Mouse (Mus musculus) hindbrain, embryonic 14.5 days (tissue): ENCODE results near the gene Adamts13. TPM values are rescaled to one million over a fixed set of nuclear protein-coding genes. Genes with fewer than 3 reads are reported as not detected.

Experiments used
- ATAC-seq: fragments of 200-750 bp; cut with Nextera tagmentation; 2 replicates; pipeline ENCODE4 v1.8.0; 2017; ENCODE audit warnings: moderate number of reproducible peaks, mild to moderate bottlenecking, moderate TSS enrichment, moderate library complexity; ENCODE audit not compliant: low FRiP score
- DNase-seq: peaks from one replicate; pipeline ENCODE4 v3.0.0-alpha.2; 2015; ENCODE audit warnings: low spot score
- H3K27ac ChIP-seq: fragments of 300-500 bp; sonication (generic); 2 replicates; pipeline ENCODE4 v1.5.1; 2014; ENCODE audit warnings: mild to moderate bottlenecking, moderate library complexity
- H3K27me3 ChIP-seq: fragments of 300-500 bp; sonication (generic); 2 replicates; pipeline ENCODE4 v1.6.1; 2014; ENCODE audit warnings: mild to moderate bottlenecking, low read length, mixed read lengths; ENCODE audit not compliant: control insufficient read depth, insufficient read depth
- H3K36me3 ChIP-seq: fragments of 300-500 bp; sonication (generic); replicated peaks from 2 replicates; pipeline ENCODE4 v1.6.1; 2014; ENCODE audit not compliant: control insufficient read depth, insufficient read depth
- H3K4me1 ChIP-seq: fragments of 300-500 bp; sonication (generic); replicated peaks from 2 replicates; pipeline ENCODE4 v1.6.1; 2014; ENCODE audit warnings: antibody characterized with exemption, low read length, mixed read lengths; ENCODE audit not compliant: control insufficient read depth, insufficient read depth
- H3K4me2 ChIP-seq: fragments of 300-500 bp; sonication (generic); replicated peaks from 2 replicates; pipeline ENCODE4 v1.6.1; 2014; ENCODE audit warnings: mild to moderate bottlenecking, moderate library complexity
- H3K4me3 ChIP-seq: fragments of 300-500 bp; sonication (generic); replicated peaks from 2 replicates; pipeline ENCODE4 v1.5.1; 2014; ENCODE audit warnings: mild to moderate bottlenecking, low read length
- H3K9ac ChIP-seq: fragments of 300-500 bp; sonication (generic); 2 replicates; pipeline ENCODE4 v1.6.1; 2014
- H3K9me3 ChIP-seq: fragments of 300-500 bp; sonication (generic); 2 replicates; pipeline ENCODE4 v1.6.1; 2016; ENCODE audit warnings: low read length; ENCODE audit not compliant: control insufficient read depth
- WGBS: fragments of 180-500 bp; shearing (Covaris S2); extraction: QIAGEN DNeasy Blood & Tissue Kit; methylation state at CpG from one replicate; pipeline ENCODE4 v1.1.7; 2014; 5-methylcytosine and 5-hydroxymethylcytosine counted together
- polyA plus RNA-seq: library from polyadenylated mRNA; unstranded; fragments of >200 nt; fragmentation: Nextera tagmentation; extraction: Ambion mirVana; gene quantifications from 2 replicates; pipeline ENCODE4 v1.2.1, GENCODE M21; 2014

Adamts13 gene
- polyA plus RNA-seq, 1 experiment from 2014 or later, result 0.11 TPM

- Histone ChIP-seq H3K4me3 (no peak overlapping the region), H3K27me3 (no peaks in the 10 kb centered on the region), H3K4me1 (no peaks in the 10 kb centered on the region), H3K27ac (no peak overlapping the region), H3K36me3 (no peaks in the 10 kb centered on the region), H3K4me2 (no peak overlapping the region), H3K9ac (no peak overlapping the region), H3K9me3 (no peaks in the 10 kb centered on the region)
- no peak for DNase-seq
- ATAC-seq, result no peak
- WGBS, result 71% methylated on average over 8 of the region's 8 CpGs
These were observed 69.1 kb downstream of the Adamts13 start for GRCm38 (mm10) chr2:27042131-27042844.

- H3K9me3 ChIP-seq, result no peaks in the 10 kb centered on the region
- H3K27ac ChIP-seq, result no peak overlapping the region
- H3K4me1 ChIP-seq, result no peaks in the 10 kb centered on the region
- ATAC-seq (peak; percentile 90), DNase-seq (peak; percentile 82)
- H3K9ac ChIP-seq, result no peak overlapping the region
- H3K4me3 ChIP-seq, result no peak overlapping the region
- H3K4me2 ChIP-seq, result no peak overlapping the region
- no peaks in the 10 kb centered on the region for H3K36me3 ChIP-seq
- WGBS, result 21% methylated on average over 3 of the region's 3 CpGs
- H3K27me3 ChIP-seq, result no peaks in the 10 kb centered on the region
These were observed 70.2 kb downstream of the Adamts13 start for GRCm38 (mm10) chr2:27043461-27043860.

- no peak overlapping the region for H3K27ac ChIP-seq
- no peaks in the 10 kb centered on the region for H3K4me1 ChIP-seq
- H3K4me3 ChIP-seq, result no peak overlapping the region
- ATAC-seq, result no peak
- H3K27me3 ChIP-seq, result no peaks in the 10 kb centered on the region
- H3K36me3 ChIP-seq, result no peaks in the 10 kb centered on the region
- no peak for DNase-seq
- 72% methylated on average over 4 of the region's 4 CpGs for WGBS
- H3K4me2 ChIP-seq, result no peak overlapping the region
- H3K9ac ChIP-seq, result no peak overlapping the region
- no peaks in the 10 kb centered on the region for H3K9me3 ChIP-seq
These were observed 71.0 kb downstream of the Adamts13 start for GRCm38 (mm10) chr2:27044166-27044565.

- no peak for DNase-seq
These were observed 71.4 kb downstream of the Adamts13 start for GRCm38 (mm10) chr2:27044641-27045040.

GRCm38 (mm10) chr2:27045979-27046770 is 73.0 kb downstream of the Adamts13 start:
- H3K4me2 ChIP-seq, result no peak overlapping the region
- H3K27ac ChIP-seq, result no peak overlapping the region
- H3K4me1 ChIP-seq, result no peaks in the 10 kb centered on the region
- ATAC-seq (no peak), DNase-seq (no peak)
- H3K9ac ChIP-seq, result no peak overlapping the region
- H3K36me3 ChIP-seq, result no peaks in the 10 kb centered on the region
- no peaks in the 10 kb centered on the region for H3K9me3 ChIP-seq
- H3K27me3 ChIP-seq, result no peaks in the 10 kb centered on the region
- 70% methylated on average over 8 of the region's 8 CpGs for WGBS
- no peak overlapping the region for H3K4me3 ChIP-seq

More at GRCm38 (mm10) chr2:27044641-27045040, 71.4 kb downstream of the Adamts13 start:
- no peaks in the 10 kb centered on the region for H3K27me3 ChIP-seq
- H3K9ac ChIP-seq, result no peak overlapping the region
- 85% methylated on average over 3 of the region's 3 CpGs for WGBS
- H3K4me3 ChIP-seq, result no peak overlapping the region
- H3K9me3 ChIP-seq, result no peaks in the 10 kb centered on the region
- no peak overlapping the region for H3K27ac ChIP-seq
- no peaks in the 10 kb centered on the region for H3K4me1 ChIP-seq
- no peaks in the 10 kb centered on the region for H3K36me3 ChIP-seq
- no peak for ATAC-seq
- H3K4me2 ChIP-seq, result no peak overlapping the region

GRCm38 (mm10) chr2:27049408-27049807 is 76.2 kb downstream of the Adamts13 start:
- ATAC-seq (no peak), DNase-seq (no peak)
- no peaks in the 10 kb centered on the region for H3K27me3 ChIP-seq
- no peak overlapping the region for H3K9ac ChIP-seq
- H3K4me3 ChIP-seq, result no peak overlapping the region
- no peaks in the 10 kb centered on the region for H3K36me3 ChIP-seq
- H3K27ac ChIP-seq, result no peak overlapping the region
- no peak overlapping the region for H3K4me2 ChIP-seq
- no peaks in the 10 kb centered on the region for H3K9me3 ChIP-seq
- 46% methylated on average over 6 of the region's 6 CpGs for WGBS
- no peaks in the 10 kb centered on the region for H3K4me1 ChIP-seq

- Histone ChIP-seq H3K36me3 (no peaks in the 10 kb centered on the region), H3K4me3 (no peak overlapping the region), H3K4me1 (no peaks in the 10 kb centered on the region), H3K9ac (no peak overlapping the region), H3K27ac (no peak overlapping the region), H3K9me3 (no peaks in the 10 kb centered on the region), H3K27me3 (no peaks in the 10 kb centered on the region), H3K4me2 (no peak overlapping the region)
- ATAC-seq (no peak), DNase-seq (no peak)
- 61% methylated on average over 4 of the region's 4 CpGs for WGBS
These were observed 85.0 kb downstream of the Adamts13 start for GRCm38 (mm10) chr2:27058251-27058650.

- no peaks in the 10 kb centered on the region for H3K9me3 ChIP-seq
- DNase-seq (no peak), ATAC-seq (no peak)
- H3K27ac ChIP-seq, result no peak overlapping the region
- H3K36me3 ChIP-seq, result no peaks in the 10 kb centered on the region
- no peak overlapping the region for H3K9ac ChIP-seq
- no peak overlapping the region for H3K4me2 ChIP-seq
- no peaks in the 10 kb centered on the region for H3K4me1 ChIP-seq
- WGBS, result 51% methylated on average over 12 of the region's 12 CpGs
- H3K4me3 ChIP-seq, result no peak overlapping the region
- H3K27me3 ChIP-seq, result no peaks in the 10 kb centered on the region
These were observed 85.5 kb downstream of the Adamts13 start for GRCm38 (mm10) chr2:27058751-27059150.

- Histone ChIP-seq H3K4me3 (no peak overlapping the region), H3K27me3 (no peaks in the 10 kb centered on the region), H3K27ac (no peak overlapping the region), H3K4me1 (no peaks in the 10 kb centered on the region), H3K9ac (no peak overlapping the region), H3K9me3 (no peaks in the 10 kb centered on the region), H3K4me2 (no peak overlapping the region), H3K36me3 (no peaks in the 10 kb centered on the region)
- 89% methylated on average over 9 of the region's 9 CpGs for WGBS
- no peak for ATAC-seq
- no peak for DNase-seq
These were observed 86.0 kb downstream of the Adamts13 start for GRCm38 (mm10) chr2:27059187-27059586.
